Mouse (Mus musculus) heart, embryonic 11.5 days (tissue): ENCODE measurements around the gene Wdr49. TPM values are rescaled to one million over a fixed set of nuclear protein-coding genes. Genes with fewer than 3 reads are reported as not detected.
"Not testable (repeated sequence)": the region's sequence is repeated elsewhere in the genome, so short reads cannot be mapped to it uniquely, and the experiment has no call there.

Source experiments
- ATAC-seq: fragments of 200-750 bp; cut with Nextera tagmentation; replicated peaks from 2 replicates; pipeline ENCODE4 v1.8.0; 2017; ENCODE audit warnings: moderate library complexity; ENCODE audit not compliant: insufficient number of reproducible peaks, low FRiP score, low TSS enrichment
- H3K27ac ChIP-seq: fragments of 300-500 bp; sonication (generic); 2 replicates; pipeline ENCODE4 v1.5.1; 2014; ENCODE audit warnings: mild to moderate bottlenecking, low read depth, low read length
- H3K27me3 ChIP-seq: fragments of 300-500 bp; sonication (generic); 2 replicates; pipeline ENCODE4 v1.6.1; 2014; ENCODE audit warnings: mild to moderate bottlenecking, low read length, mixed read lengths; ENCODE audit not compliant: control insufficient read depth, insufficient read depth
- H3K36me3 ChIP-seq: fragments of 300-500 bp; sonication (generic); 2 replicates; pipeline ENCODE4 v1.6.1; 2014; ENCODE audit warnings: mild to moderate bottlenecking, low read length, moderate library complexity, mixed read lengths; ENCODE audit not compliant: control insufficient read depth, insufficient read depth
- H3K4me1 ChIP-seq: fragments of 300-500 bp; sonication (generic); 2 replicates; pipeline ENCODE4 v1.6.1; 2014; ENCODE audit warnings: low read length; ENCODE audit not compliant: control insufficient read depth, insufficient read depth
- H3K4me2 ChIP-seq: fragments of 300-500 bp; sonication (generic); 2 replicates; pipeline ENCODE4 v1.6.1; 2014; ENCODE audit warnings: mild to moderate bottlenecking, moderate library complexity
- H3K4me3 ChIP-seq: fragments of 300-500 bp; sonication (generic); 2 replicates; pipeline ENCODE4 v1.5.1; 2014; ENCODE audit warnings: low read depth, low read length
- H3K9ac ChIP-seq: fragments of 300-500 bp; sonication (generic); 2 replicates; pipeline ENCODE4 v1.6.1; 2014; ENCODE audit warnings: mild to moderate bottlenecking, low read depth, low read length, moderate library complexity
- H3K9me3 ChIP-seq: fragments of 300-500 bp; sonication (generic); replicated peaks from 2 replicates; pipeline ENCODE4 v1.6.1; 2016; ENCODE audit warnings: low read length; ENCODE audit not compliant: control insufficient read depth
- WGBS: fragments of 180-500 bp; shearing (Covaris S2); extraction: QIAGEN DNeasy Blood & Tissue Kit; methylation state at CpG from one replicate; pipeline ENCODE4 v1.1.7; 2014; ENCODE audit not compliant: insufficient replicate concordance; 5-methylcytosine and 5-hydroxymethylcytosine counted together
- polyA plus RNA-seq: library from polyadenylated mRNA; unstranded; fragments of >200 nt; fragmentation: Nextera tagmentation; extraction: Ambion mirVana; gene quantifications from 2 replicates; pipeline ENCODE4 v1.2.1, GENCODE M21; 2014

The Wdr49 gene
- polyA plus RNA-seq, 1 experiment from 2014 or later: not detected

GRCm38 (mm10) chr3:75320999-75321398 lies 161.0 kb downstream of the Wdr49 start:
- no peak overlapping the region for H3K27ac ChIP-seq

GRCm38 (mm10) chr3:75308861-75309260 lies 173.1 kb downstream of the Wdr49 start:
- ATAC-seq: no peak
- H3K9me3 ChIP-seq: no peaks in the 10 kb centered on the region
- no peak overlapping the region for H3K4me2 ChIP-seq
- no peak overlapping the region for H3K27ac ChIP-seq
- H3K36me3 ChIP-seq: no peaks in the 10 kb centered on the region
- H3K4me1 ChIP-seq: no peaks in the 10 kb centered on the region
- no peak overlapping the region for H3K9ac ChIP-seq
- no peak overlapping the region for H3K4me3 ChIP-seq
- 82% methylated on average over 4 of the region's 4 CpGs for WGBS
- H3K27me3 ChIP-seq: no peaks in the 10 kb centered on the region

More at GRCm38 (mm10) chr3:75320999-75321398, 161.0 kb downstream of the Wdr49 start:
- no peak overlapping the region for H3K4me3 ChIP-seq
- no peaks in the 10 kb centered on the region for H3K4me1 ChIP-seq
- H3K9me3 ChIP-seq: no peaks in the 10 kb centered on the region
- no peaks in the 10 kb centered on the region for H3K27me3 ChIP-seq
- H3K9ac ChIP-seq: no peak overlapping the region
- WGBS: 73% methylated on average over 4 of the region's 4 CpGs
- no peaks in the 10 kb centered on the region for H3K36me3 ChIP-seq
- no peak overlapping the region for H3K4me2 ChIP-seq
- ATAC-seq: no peak

GRCm38 (mm10) chr3:75308228-75308627 lies 173.7 kb downstream of the Wdr49 start:
- ATAC-seq: no peak
- Histone ChIP-seq H3K9ac (no peak overlapping the region), H3K9me3 (no peaks in the 10 kb centered on the region), H3K27me3 (no peaks in the 10 kb centered on the region), H3K4me3 (no peak overlapping the region), H3K4me2 (no peak overlapping the region), H3K4me1 (no peaks in the 10 kb centered on the region), H3K36me3 (no peaks in the 10 kb centered on the region), H3K27ac (no peak overlapping the region)
- 51% methylated on average over 3 of the region's 3 CpGs for WGBS

- Histone ChIP-seq H3K4me1 (no peaks in the 10 kb centered on the region), H3K9ac (no peak overlapping the region), H3K36me3 (no peaks in the 10 kb centered on the region), H3K4me3 (no peak overlapping the region), H3K27me3 (no peaks in the 10 kb centered on the region), H3K4me2 (no peak overlapping the region), H3K9me3 (no peaks in the 10 kb centered on the region), H3K27ac (no peak overlapping the region)
- 81% methylated on average over 3 of the region's 3 CpGs for WGBS
- no peak for ATAC-seq
Observed at GRCm38 (mm10) chr3:75305584-75305983, 176.4 kb downstream of the Wdr49 start.

- ATAC-seq: no peak
- no peak overlapping the region for H3K9ac ChIP-seq
- no peaks in the 10 kb centered on the region for H3K27me3 ChIP-seq
- H3K4me1 ChIP-seq: no peaks in the 10 kb centered on the region
- H3K9me3 ChIP-seq: no peaks in the 10 kb centered on the region
- no peak overlapping the region for H3K27ac ChIP-seq
- H3K36me3 ChIP-seq: no peaks in the 10 kb centered on the region
- H3K4me3 ChIP-seq: no peak overlapping the region
- WGBS: 87% methylated on average over 5 of the region's 5 CpGs
- H3K4me2 ChIP-seq: no peak overlapping the region
Observed at GRCm38 (mm10) chr3:75304621-75305020, 177.3 kb downstream of the Wdr49 start.

- Histone ChIP-seq H3K4me2 (no peak overlapping the region), H3K4me1 (no peaks in the 10 kb centered on the region), H3K9me3 (no peaks in the 10 kb centered on the region), H3K9ac (no peak overlapping the region), H3K27me3 (no peaks in the 10 kb centered on the region), H3K27ac (no peak overlapping the region), H3K36me3 (no peaks in the 10 kb centered on the region), H3K4me3 (no peak overlapping the region)
- 83% methylated on average over 2 of the region's 2 CpGs for WGBS
- no peak for ATAC-seq
Observed at GRCm38 (mm10) chr3:75301072-75301471, 180.9 kb downstream of the Wdr49 start.

- WGBS: 89% methylated on average over 1 of the region's 1 CpGs
- not testable (repeated sequence) for H3K27ac ChIP-seq, H3K9me3 ChIP-seq, H3K4me2 ChIP-seq, H3K4me1 ChIP-seq, H3K36me3 ChIP-seq, H3K9ac ChIP-seq, ATAC-seq, H3K27me3 ChIP-seq, H3K4me3 ChIP-seq
Observed at GRCm38 (mm10) chr3:75299464-75299863, 182.5 kb downstream of the Wdr49 start.

- ATAC-seq: no peak
- H3K4me3 ChIP-seq: no peak overlapping the region
- H3K27me3 ChIP-seq: no peaks in the 10 kb centered on the region
- H3K9me3 ChIP-seq: no peaks in the 10 kb centered on the region
- no peaks in the 10 kb centered on the region for H3K4me1 ChIP-seq
- 44% methylated on average over 3 of the region's 3 CpGs for WGBS
- no peak overlapping the region for H3K4me2 ChIP-seq
- no peak overlapping the region for H3K9ac ChIP-seq
- H3K36me3 ChIP-seq: no peaks in the 10 kb centered on the region
- H3K27ac ChIP-seq: no peak overlapping the region
Observed at GRCm38 (mm10) chr3:75297758-75298111, 184.2 kb downstream of the Wdr49 start.

GRCm38 (mm10) chr3:75297026-75297757 lies 184.8 kb downstream of the Wdr49 start:
- H3K4me1 ChIP-seq: no peaks in the 10 kb centered on the region
- ATAC-seq: no peak
- H3K27me3 ChIP-seq: no peaks in the 10 kb centered on the region
- no peak overlapping the region for H3K9ac ChIP-seq
- no peak overlapping the region for H3K4me2 ChIP-seq
- 63% methylated on average over 2 of the region's 2 CpGs for WGBS
- H3K36me3 ChIP-seq: no peaks in the 10 kb centered on the region
- no peak overlapping the region for H3K4me3 ChIP-seq
- no peaks in the 10 kb centered on the region for H3K9me3 ChIP-seq
- no peak overlapping the region for H3K27ac ChIP-seq
